Mouse (Mus musculus) heart, postnatal 0 days (tissue): Measurements from ENCODE around the gene Sptlc2. TPM values are rescaled to one million over a fixed set of nuclear protein-coding genes. Genes with fewer than 3 reads are reported as not detected.
A peak's percentile ranks its signal among the peaks of the same experiment; 100 is the strongest.

Experiments used
- ATAC-seq: fragments of 200-750 bp; cut with Nextera tagmentation; 2 replicates; pipeline ENCODE4 v1.8.0; 2017; ENCODE audit warnings: low read depth, moderate number of reproducible peaks, moderate library complexity; ENCODE audit not compliant: insufficient read depth
- DNase-seq: peaks from one replicate; pipeline ENCODE4 v3.0.0-alpha.2; 2016; ENCODE audit warnings: low spot score
- H3K27ac ChIP-seq: fragments of 300-500 bp; sonication (generic); 2 replicates; pipeline ENCODE4 v1.5.1; 2014; ENCODE audit warnings: low read depth, mild to moderate bottlenecking
- H3K27me3 ChIP-seq: fragments of 300-500 bp; sonication (generic); 2 replicates; pipeline ENCODE4 v1.6.1; 2014; ENCODE audit warnings: low read length, mixed read lengths; ENCODE audit not compliant: control insufficient read depth, insufficient read depth
- H3K36me3 ChIP-seq: fragments of 300-500 bp; sonication (generic); replicated peaks from 2 replicates; pipeline ENCODE4 v1.6.1; 2014; ENCODE audit warnings: low read length, mixed read lengths; ENCODE audit not compliant: control insufficient read depth, insufficient read depth
- H3K4me1 ChIP-seq: fragments of 300-500 bp; sonication (generic); 2 replicates; pipeline ENCODE4 v1.6.1; 2014; ENCODE audit warnings: antibody characterized with exemption; ENCODE audit not compliant: control insufficient read depth, insufficient read depth
- H3K4me2 ChIP-seq: fragments of 300-500 bp; sonication (generic); 2 replicates; pipeline ENCODE4 v1.6.1; 2014; ENCODE audit warnings: low read depth, mild to moderate bottlenecking, low read length, moderate library complexity
- H3K4me3 ChIP-seq: fragments of 300-500 bp; sonication (generic); 2 replicates; pipeline ENCODE4 v1.5.1; 2014; ENCODE audit warnings: low read depth, low read length
- H3K9ac ChIP-seq: fragments of 300-500 bp; sonication (generic); replicated peaks from 2 replicates; pipeline ENCODE4 v1.6.1; 2014; ENCODE audit warnings: low read depth, low read length, mixed read lengths
- H3K9me3 ChIP-seq: fragments of 300-500 bp; sonication (generic); replicated peaks from 2 replicates; pipeline ENCODE4 v1.6.1; 2016; ENCODE audit warnings: low read length; ENCODE audit not compliant: control insufficient read depth
- CTCF ChIP-seq: IDR thresholded peaks from 2 replicates; pipeline ENCODE4 v1.5.1; 2016; ENCODE audit warnings: antibody characterized with exemption, control low read depth, low read depth
- EP300 ChIP-seq: IDR thresholded peaks from 2 replicates; pipeline ENCODE4 v1.6.1; 2016; ENCODE audit warnings: antibody characterized with exemption, low read depth
- WGBS: fragments of 180-500 bp; shearing (Covaris S2); extraction: QIAGEN DNeasy Blood & Tissue Kit; methylation state at CpG from one replicate; pipeline ENCODE4 v1.1.7; 2014; 5-methylcytosine and 5-hydroxymethylcytosine counted together
- polyA plus RNA-seq: library from polyadenylated mRNA; unstranded; fragments of >200 nt; fragmentation: Nextera tagmentation; extraction: Ambion mirVana; gene quantifications from 2 replicates; pipeline ENCODE4 v1.2.1, GENCODE M21; 2015
- total RNA-seq: library from RNA; depleted of rRNA; stranded (reverse); fragments of >200 nt; gene quantifications from 2 replicates; pipeline ENCODE4 v1.2.3, GENCODE M21; 2014; ENCODE audit warnings: low replicate concordance

Gene Sptlc2
- total and polyA plus RNA-seq, 2 experiments from 2014 or later: 66.6 to 67.0 TPM

GRCm38 (mm10) chr12:87393447-87394145 lies 5.4 kb upstream of the Sptlc2 start:
- ATAC-seq (no peak), DNase-seq (no peak)
- Histone ChIP-seq H3K9me3 (no peaks in the 10 kb centered on the region), H3K9ac (no peak overlapping the region), H3K4me3 (no peak overlapping the region), H3K4me2 (no peak overlapping the region), H3K27me3 (no peaks in the 10 kb centered on the region), H3K4me1 (peaks cover 5% of the 10 kb centered on the region; the same call in 1 of the 2 replicates), H3K36me3 (no peaks in the 10 kb centered on the region), H3K27ac (peak overlapping the region; percentile 20; the same call in 1 of the 2 replicates)
- WGBS: 63% methylated on average over 4 of the region's 4 CpGs
- TF ChIP-seq CTCF: no peak
- no peak for TF ChIP-seq EP300

- Histone ChIP-seq H3K27ac (no peak overlapping the region), H3K4me1 (peaks cover 13% of the 10 kb centered on the region), H3K36me3 (no peaks in the 10 kb centered on the region), H3K9me3 (no peaks in the 10 kb centered on the region), H3K4me2 (no peak overlapping the region), H3K4me3 (no peak overlapping the region), H3K27me3 (no peaks in the 10 kb centered on the region), H3K9ac (no peak overlapping the region)
- DNase-seq (no peak), ATAC-seq (no peak)
- TF ChIP-seq CTCF: no peak
- TF ChIP-seq EP300: no peak
These were observed 3.2 kb upstream of the Sptlc2 start for GRCm38 (mm10) chr12:87391355-87391754.

- no peak overlapping the region for H3K4me3 ChIP-seq
- TF ChIP-seq CTCF (no peak), EP300 (no peak)
- no peaks in the 10 kb centered on the region for H3K36me3 ChIP-seq
- 80% methylated on average over 3 of the region's 3 CpGs for WGBS
- H3K9ac ChIP-seq: no peak overlapping the region
- H3K27me3 ChIP-seq: no peaks in the 10 kb centered on the region
- no peaks in the 10 kb centered on the region for H3K9me3 ChIP-seq
- ATAC-seq (no peak), DNase-seq (no peak)
- peak overlapping the region; percentile 85; the same call in 1 of the 2 replicates for H3K27ac ChIP-seq
- H3K4me1 ChIP-seq: peaks cover 13% of the 10 kb centered on the region
- peak overlapping the region; percentile 66; the same call in 1 of the 2 replicates for H3K4me2 ChIP-seq
These were observed 1.1 kb upstream of the Sptlc2 start for GRCm38 (mm10) chr12:87389231-87389630.

GRCm38 (mm10) chr12:87387171-87388121 lies 709 bp downstream of the Sptlc2 start:
- H3K4me3 ChIP-seq: peak overlapping the region; percentile 100
- no peak for TF ChIP-seq EP300
- no peak for TF ChIP-seq CTCF

GRCm38 (mm10) chr12:87385051-87385450 lies 3.1 kb downstream of the Sptlc2 start:
- Histone ChIP-seq H3K27ac (no peak overlapping the region), H3K4me2 (no peak overlapping the region), H3K4me1 (peaks cover 32% of the 10 kb centered on the region), H3K4me3 (no peak overlapping the region), H3K9ac (no peak overlapping the region), H3K9me3 (no peaks in the 10 kb centered on the region), H3K36me3 (no peaks in the 10 kb centered on the region), H3K27me3 (no peaks in the 10 kb centered on the region)
- no peak for TF ChIP-seq CTCF
- no peak for TF ChIP-seq EP300
- DNase-seq (no peak), ATAC-seq (no peak)
- 87% methylated on average over 3 of the region's 3 CpGs for WGBS

More at GRCm38 (mm10) chr12:87387171-87388121, 709 bp downstream of the Sptlc2 start:
- H3K4me2 ChIP-seq: peak overlapping the region; percentile 99
- no peaks in the 10 kb centered on the region for H3K27me3 ChIP-seq
- no peaks in the 10 kb centered on the region for H3K9me3 ChIP-seq
- ATAC-seq: peak; percentile 32
- H3K4me1 ChIP-seq: peaks cover 13% of the 10 kb centered on the region
- WGBS: under 1% methylated on average over 62 of the region's 65 CpGs
- H3K27ac ChIP-seq: peak overlapping the region; percentile 94
- peak overlapping the region; percentile 98 for H3K9ac ChIP-seq
- no peaks in the 10 kb centered on the region for H3K36me3 ChIP-seq
- DNase-seq: no peak
